Mouse (Mus musculus) MEL (cell line): ENCODE results near the gene Phlda2. TPM values are rescaled to one million over a fixed set of nuclear protein-coding genes. Genes with fewer than 3 reads are reported as not detected.

Experiments
- DNase-seq: peaks from one replicate; pipeline ENCODE4 v3.0.0; 2011; ENCODE audit warnings: low read depth, low spot score
- H3K27ac ChIP-seq: 2 replicates; pipeline ENCODE4 v1.5.1; 2012; ENCODE audit warnings: low read depth, mild to moderate bottlenecking, control low read depth, low read length, moderate library complexity; ENCODE audit not compliant: control insufficient read depth
- H3K27me3 ChIP-seq, 2 experiments: fragments of 150-350 bp in 1 of 2; sonication (generic) in 1 of 2; 2 replicates each; pipeline ENCODE4 v1.6.1; 2012; ENCODE audit warnings: low read length in 2 of 2, mild to moderate bottlenecking in 2 of 2, improper control_type of control experiment in 1 of 2, moderate library complexity in 1 of 2; ENCODE audit not compliant: insufficient read depth in 2 of 2, control insufficient read depth in 1 of 2
- H3K36me3 ChIP-seq, 2 experiments: 2 replicates each; pipeline ENCODE4 v1.6.1; 2012 to 2014; ENCODE audit warnings: low read length in 2 of 2, improper control_type of control experiment in 1 of 2, inconsistent platforms in 1 of 2, mild to moderate bottlenecking in 1 of 2; ENCODE audit not compliant: insufficient read depth in 2 of 2, control insufficient read depth in 1 of 2
- H3K4me1 ChIP-seq, 2 experiments: fragments of 150-350 bp in 1 of 2; sonication (generic) in 1 of 2; 2 replicates each; pipeline ENCODE4 v1.6.1; 2012; ENCODE audit warnings: low read length in 2 of 2, improper control_type of control experiment in 1 of 2, mild to moderate bottlenecking in 1 of 2; ENCODE audit not compliant: insufficient read depth in 2 of 2, control insufficient read depth in 1 of 2
- H3K4me3 ChIP-seq, 2 experiments: fragments of 150-350 bp in 1 of 2; sonication (generic) in 1 of 2; 2 replicates each; pipeline ENCODE4 v1.5.1; 2012; ENCODE audit warnings: low read depth in 2 of 2, low read length in 2 of 2, mild to moderate bottlenecking in 2 of 2, moderate library complexity in 2 of 2, control low read depth in 1 of 2, improper control_type of control experiment in 1 of 2; ENCODE audit not compliant: control insufficient read depth in 1 of 2, insufficient read depth in 1 of 2
- H3K79me2 ChIP-seq: 2 replicates; pipeline ENCODE4 v1.6.1; 2012; ENCODE audit warnings: mild to moderate bottlenecking, low read length, moderate library complexity; ENCODE audit not compliant: control insufficient read depth, poor library complexity, insufficient read depth
- H3K9ac ChIP-seq: 2 replicates; pipeline ENCODE4 v1.6.1; 2012; ENCODE audit warnings: low read depth, mild to moderate bottlenecking, control low read depth, low read length, moderate library complexity; ENCODE audit not compliant: control insufficient read depth, poor library complexity, severe bottlenecking
- H3K9me3 ChIP-seq: fragments of 150-350 bp; sonication (generic); replicated peaks from 2 replicates; pipeline ENCODE4 v1.6.1; 2012; ENCODE audit warnings: mild to moderate bottlenecking, low read length, improper control_type of control experiment, moderate library complexity; ENCODE audit not compliant: insufficient read depth
- CHD2 ChIP-seq: IDR thresholded peaks from 2 replicates; pipeline ENCODE4 v1.6.1; 2011; ENCODE audit warnings: low read length, improper control_type of control experiment
- CTCF ChIP-seq, 3 experiments: IDR thresholded peaks in 2 of 3; conservative IDR thresholded peaks in 1 of 3; 2 replicates each; pipeline ENCODE4 v1.5.1; 2011 to 2012; ENCODE audit warnings: low read length in 3 of 3, low read depth in 2 of 3, mild to moderate bottlenecking in 2 of 3, improper control_type of control experiment in 1 of 3, inconsistent platforms in 1 of 3, mixed read lengths in 1 of 3, moderate library complexity in 1 of 3; ENCODE audit not compliant: control insufficient read depth in 1 of 3, insufficient read depth in 1 of 3, poor library complexity in 1 of 3, severe bottlenecking in 1 of 3
- E2F4 ChIP-seq: IDR thresholded peaks from 2 replicates; pipeline ENCODE4 v1.6.1; 2011; ENCODE audit warnings: low read depth, low read length, improper control_type of control experiment, borderline replicate concordance
- ELF1 ChIP-seq: IDR thresholded peaks from 2 replicates; pipeline ENCODE4 v1.6.1; 2014; ENCODE audit warnings: low read depth, mild to moderate bottlenecking, inconsistent platforms, low read length, improper control_type of control experiment, moderate library complexity
- EP300 ChIP-seq, 2 experiments: IDR thresholded peaks; 2 replicates each; pipeline ENCODE4 v1.6.1; 2011; ENCODE audit warnings: improper control_type of control experiment in 2 of 2, low read length in 2 of 2, low read depth in 1 of 2, mild to moderate bottlenecking in 1 of 2
- ETS1 ChIP-seq: IDR thresholded peaks from 2 replicates; pipeline ENCODE4 v1.6.1; 2012; ENCODE audit warnings: low read depth, mild to moderate bottlenecking, inconsistent platforms, low read length, improper control_type of control experiment, moderate library complexity
- GABPA ChIP-seq: IDR thresholded peaks from 2 replicates; pipeline ENCODE4 v1.6.1; 2012; ENCODE audit warnings: low read depth, mild to moderate bottlenecking, inconsistent platforms, low read length, improper control_type of control experiment, moderate library complexity
- GATA1 ChIP-seq: IDR thresholded peaks from 2 replicates; pipeline ENCODE4 v1.6.1; 2011; ENCODE audit warnings: low read depth, low read length, improper control_type of control experiment
- HCFC1 ChIP-seq: IDR thresholded peaks from 2 replicates; pipeline ENCODE4 v1.6.1; 2012; ENCODE audit warnings: low read depth, mild to moderate bottlenecking, inconsistent platforms, low read length, improper control_type of control experiment, moderate library complexity
- KAT2A ChIP-seq: conservative IDR thresholded peaks from 2 replicates; pipeline ENCODE4 v1.6.1; 2012; ENCODE audit warnings: low read depth, low read length, improper control_type of control experiment, inconsistent platforms
- MAFK ChIP-seq: IDR thresholded peaks from 2 replicates; pipeline ENCODE4 v1.6.1; 2011; ENCODE audit warnings: low read depth, mild to moderate bottlenecking, low read length, improper control_type of control experiment, borderline replicate concordance
- MAX ChIP-seq: IDR thresholded peaks from 2 replicates; pipeline ENCODE4 v1.6.1; 2011; ENCODE audit warnings: low read length, improper control_type of control experiment
- MAZ ChIP-seq: IDR thresholded peaks from 2 replicates; pipeline ENCODE4 v1.6.1; 2012; ENCODE audit warnings: low read depth, mild to moderate bottlenecking, inconsistent platforms, low read length, improper control_type of control experiment
- MEF2A ChIP-seq: IDR thresholded peaks from 2 replicates; pipeline ENCODE4 v1.6.1; 2014; ENCODE audit warnings: low read depth, mild to moderate bottlenecking, inconsistent platforms, low read length, improper control_type of control experiment; ENCODE audit not compliant: poor library complexity, insufficient replicate concordance, severe bottlenecking; ENCODE audit errors: extremely low read depth
- MXI1 ChIP-seq: IDR thresholded peaks from 2 replicates; pipeline ENCODE4 v1.6.1; 2011; ENCODE audit warnings: mild to moderate bottlenecking, low read depth, low read length, improper control_type of control experiment
- MYB ChIP-seq: IDR thresholded peaks from 2 replicates; pipeline ENCODE4 v1.6.1; 2011; ENCODE audit warnings: mild to moderate bottlenecking, low read depth, low read length, improper control_type of control experiment
- MYC ChIP-seq: IDR thresholded peaks from 2 replicates; pipeline ENCODE4 v1.6.1; 2011; ENCODE audit warnings: low read depth, mild to moderate bottlenecking, low read length, improper control_type of control experiment, moderate library complexity
- NELFE ChIP-seq: IDR thresholded peaks from 2 replicates; pipeline ENCODE4 v1.6.1; 2011; ENCODE audit warnings: low read depth, low read length, improper control_type of control experiment
- NRF1 ChIP-seq: IDR thresholded peaks from 2 replicates; pipeline ENCODE4 v1.6.1; 2014; ENCODE audit warnings: low read depth, mild to moderate bottlenecking, inconsistent platforms, low read length, improper control_type of control experiment, moderate library complexity; ENCODE audit not compliant: poor library complexity, insufficient read depth, severe bottlenecking
- POLR2A ChIP-seq, 2 experiments: IDR thresholded peaks; 2 replicates each; pipeline ENCODE4 v1.6.1; 2011 to 2012; ENCODE audit warnings: low read length in 2 of 2, mild to moderate bottlenecking in 2 of 2, control low read depth in 1 of 2, improper control_type of control experiment in 1 of 2, low read depth in 1 of 2, moderate library complexity in 1 of 2; ENCODE audit not compliant: control insufficient read depth in 1 of 2, insufficient read depth in 1 of 2, poor library complexity in 1 of 2
- RAD21 ChIP-seq: IDR thresholded peaks from 2 replicates; pipeline ENCODE4 v1.6.1; 2011; ENCODE audit warnings: mild to moderate bottlenecking, low read depth, low read length, improper control_type of control experiment
- SIN3A ChIP-seq: IDR thresholded peaks from 2 replicates; pipeline ENCODE4 v1.6.1; 2012; ENCODE audit warnings: low read length, improper control_type of control experiment, inconsistent platforms
- TBP ChIP-seq: IDR thresholded peaks from 2 replicates; pipeline ENCODE4 v1.8.0; 2011; ENCODE audit warnings: low read depth, low read length, improper control_type of control experiment
- TCF12 ChIP-seq: IDR thresholded peaks from 2 replicates; pipeline ENCODE4 v1.6.1; 2014; ENCODE audit warnings: low read depth, mild to moderate bottlenecking, inconsistent platforms, low read length, improper control_type of control experiment, moderate library complexity
- UBTF ChIP-seq: IDR thresholded peaks from 2 replicates; pipeline ENCODE4 v1.6.1; 2012; ENCODE audit warnings: low read depth, mild to moderate bottlenecking, inconsistent platforms, low read length, improper control_type of control experiment, moderate library complexity, borderline replicate concordance; ENCODE audit not compliant: insufficient read depth
- USF1 ChIP-seq: IDR thresholded peaks from 2 replicates; pipeline ENCODE4 v1.6.1; 2014; ENCODE audit warnings: low read depth, mild to moderate bottlenecking, inconsistent platforms, low read length, improper control_type of control experiment, moderate library complexity
- USF2 ChIP-seq, 2 experiments: IDR thresholded peaks; 2 replicates each; pipeline ENCODE4 v1.6.1; 2011 to 2012; ENCODE audit warnings: improper control_type of control experiment in 2 of 2, low read length in 2 of 2, borderline replicate concordance in 1 of 2, inconsistent platforms in 1 of 2, low read depth in 1 of 2, mild to moderate bottlenecking in 1 of 2; ENCODE audit not compliant: insufficient read depth in 1 of 2
- ZC3H11A ChIP-seq: IDR thresholded peaks from 2 replicates; pipeline ENCODE4 v1.6.1; 2012; ENCODE audit warnings: low read depth, mild to moderate bottlenecking, inconsistent platforms, low read length, improper control_type of control experiment
- ZMIZ1 ChIP-seq: IDR thresholded peaks from 2 replicates; pipeline ENCODE4 v1.6.1; 2012; ENCODE audit warnings: low read depth, mild to moderate bottlenecking, inconsistent platforms, low read length, improper control_type of control experiment, moderate library complexity
- ZNF384 ChIP-seq: IDR thresholded peaks from 2 replicates; pipeline ENCODE4 v1.6.1; 2012; ENCODE audit warnings: low read depth, mild to moderate bottlenecking, inconsistent platforms, low read length, improper control_type of control experiment
- polyA plus RNA-seq, 2 experiments: library from polyadenylated mRNA; stranded (reverse) in 1 of 2; unstranded in 1 of 2; fragments of >175 nt in 1 of 2; fragments of >200 nt in 1 of 2; gene quantifications; 2 replicates each; pipeline versions ENCODE4 v1.2.1 to v1.2.4; 2012; ENCODE audit warnings: low replicate concordance in 2 of 2, low read depth in 1 of 2; ENCODE audit not compliant: insufficient read length in 2 of 2, insufficient read depth in 1 of 2, missing spikeins in 1 of 2
- total RNA-seq: library from RNA; depleted of rRNA; stranded (reverse); fragments of 300-350 nt; gene quantifications from 2 replicates; pipeline ENCODE4 v1.2.3, GENCODE M21; 2012

Phlda2 gene
- total and polyA plus RNA-seq, 3 experiments = 152 to 253 TPM; not detected in 1

GRCm38 (mm10) chr7:143482541-143482940 lies 20.4 kb downstream of the Phlda2 start:
- H3K9me3 ChIP-seq = no peaks in the 10 kb centered on the region
- no peak for DNase-seq

GRCm38 (mm10) chr7:143481806-143482387 lies 21.1 kb downstream of the Phlda2 start:
- no peak overlapping the region for H3K27ac ChIP-seq
- no peaks in the 10 kb centered on the region for H3K79me2 ChIP-seq
- H3K9ac ChIP-seq = peak overlapping the region; percentile 27; the same call in 1 of the 2 replicates
- DNase-seq = peak; percentile 81
- H3K4me1 ChIP-seq = peaks cover 8 to 19% of the 10 kb centered on the region in 2 experiments
- H3K36me3 ChIP-seq = peaks cover 0 to 2% of the 10 kb centered on the region in 2 experiments; a peak in 1 of 4 replicates
- no peaks in the 10 kb centered on the region for H3K27me3 ChIP-seq
- no peaks in the 10 kb centered on the region for H3K9me3 ChIP-seq
- peak overlapping the region; percentile 2 to 47; a peak in 3 of 4 replicates for H3K4me3 ChIP-seq
- TF ChIP-seq ZMIZ1 = no peak
- no peak for TF ChIP-seq ELF1
- peak; percentile 58 for TF ChIP-seq TBP
- TF ChIP-seq USF2 (IDR thresholded peaks at IDR 0.05; ENCODE audit: borderline replicate concordance in 1 of 2, insufficient read depth in 1 of 2, low read depth in 1 of 2, low read length in 2 of 2) = no peak
- TF ChIP-seq ETS1 = peak; percentile 68
- no peak for TF ChIP-seq KAT2A
- TF ChIP-seq MAZ = peak; percentile 57; the same call in 1 of the 2 replicates
- peak; percentile 45 for TF ChIP-seq NELFE
- 0 out of 2 replicates have a peak, but pooled peaks have one; percentile 21 for TF ChIP-seq TCF12
- no peak for TF ChIP-seq MYB
- TF ChIP-seq SIN3A = peak; percentile 67
- TF ChIP-seq ZNF384 = peak; percentile 95
- no peak for TF ChIP-seq UBTF
- no peak; a peak in 1 of 6 replicates for TF ChIP-seq CTCF (IDR thresholded peaks at IDR 0.05 in 2 of 3, conservative IDR thresholded peaks at IDR 0.05 in 1 of 3; ENCODE audit: control insufficient read depth in 1 of 3, insufficient read depth in 1 of 3, low read depth in 2 of 3, low read length in 3 of 3, poor library complexity in 1 of 3, severe bottlenecking in 1 of 3)
- TF ChIP-seq MAFK = no peak
- TF ChIP-seq MYC = no peak
- no peak for TF ChIP-seq USF1
- TF ChIP-seq EP300 (IDR thresholded peaks at IDR 0.05; ENCODE audit: low read depth in 1 of 2, low read length in 2 of 2) = no peak
- no peak for TF ChIP-seq MAX
- no peak for TF ChIP-seq E2F4
- TF ChIP-seq NRF1 = no peak
- TF ChIP-seq MEF2A = no peak
- TF ChIP-seq GATA1 = peak; percentile 82
- no peak for TF ChIP-seq GABPA
- TF ChIP-seq HCFC1 = peak; percentile 48; the same call in 1 of the 2 replicates
- TF ChIP-seq POLR2A (IDR thresholded peaks at IDR 0.05; ENCODE audit: control insufficient read depth in 1 of 2, insufficient read depth in 1 of 2, low read depth in 1 of 2, low read length in 2 of 2, poor library complexity in 1 of 2) = peak in 1 of 2 experiments; percentile 48; a peak in 2 of 4 replicates
- no peak for TF ChIP-seq RAD21

More at GRCm38 (mm10) chr7:143482541-143482940, 20.4 kb downstream of the Phlda2 start:
- Histone ChIP-seq H3K9ac (peak overlapping the region; percentile 27; the same call in 1 of the 2 replicates), H3K36me3 (peaks cover 0 to 2% of the 10 kb centered on the region in 2 experiments; a peak in 1 of 4 replicates), H3K4me3 (peak overlapping the region in 1 of 2 experiments; percentile 47; a peak in 1 of 4 replicates), H3K79me2 (no peaks in the 10 kb centered on the region), H3K27me3 (no peaks in the 10 kb centered on the region), H3K27ac (no peak overlapping the region), H3K4me1 (peaks cover 8 to 19% of the 10 kb centered on the region in 2 experiments)
- TF ChIP-seq CTCF (IDR thresholded peaks at IDR 0.05 in 2 of 3, conservative IDR thresholded peaks at IDR 0.05 in 1 of 3; ENCODE audit: control insufficient read depth in 1 of 3, insufficient read depth in 1 of 3, low read depth in 2 of 3, low read length in 3 of 3, poor library complexity in 1 of 3, severe bottlenecking in 1 of 3) (no peak), MXI1 (no peak), NELFE (no peak), SIN3A (no peak), ZC3H11A (no peak), CHD2 (no peak), KAT2A (no peak)
